Mouse (Mus musculus): ENCODE data around the gene Nutm2.
"Not testable (repeated sequence)": the region's sequence is repeated elsewhere in the genome, so short reads cannot be mapped to it uniquely, and the experiment has no call there.

Gene Nutm2

DNA sequence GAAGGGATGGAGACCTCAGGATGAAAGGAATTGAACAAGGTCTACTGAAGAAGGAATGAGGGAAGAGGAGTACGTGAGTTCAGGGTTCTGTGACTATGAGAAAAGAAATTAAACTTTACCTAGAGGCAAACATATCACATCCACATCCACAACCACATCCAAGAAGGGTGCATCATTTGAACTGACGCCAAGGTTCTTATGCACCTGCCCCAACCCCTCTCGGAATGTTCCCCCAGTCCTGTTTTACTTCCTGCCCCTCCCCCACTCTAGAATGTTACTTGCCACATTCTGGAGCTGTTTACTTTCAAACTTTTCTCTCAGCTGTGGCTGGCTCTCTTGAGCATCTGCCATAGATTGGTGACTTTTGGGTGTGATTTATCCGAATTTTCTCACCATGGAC is at the start of gene Nutm2:
Nutm2 (plus strand) TSS at position 301 of the 400 bp plus-strand sequence.
- DNase-seq (ENCODE audit: low spot score in 2 of 2) = no peak

DNA sequence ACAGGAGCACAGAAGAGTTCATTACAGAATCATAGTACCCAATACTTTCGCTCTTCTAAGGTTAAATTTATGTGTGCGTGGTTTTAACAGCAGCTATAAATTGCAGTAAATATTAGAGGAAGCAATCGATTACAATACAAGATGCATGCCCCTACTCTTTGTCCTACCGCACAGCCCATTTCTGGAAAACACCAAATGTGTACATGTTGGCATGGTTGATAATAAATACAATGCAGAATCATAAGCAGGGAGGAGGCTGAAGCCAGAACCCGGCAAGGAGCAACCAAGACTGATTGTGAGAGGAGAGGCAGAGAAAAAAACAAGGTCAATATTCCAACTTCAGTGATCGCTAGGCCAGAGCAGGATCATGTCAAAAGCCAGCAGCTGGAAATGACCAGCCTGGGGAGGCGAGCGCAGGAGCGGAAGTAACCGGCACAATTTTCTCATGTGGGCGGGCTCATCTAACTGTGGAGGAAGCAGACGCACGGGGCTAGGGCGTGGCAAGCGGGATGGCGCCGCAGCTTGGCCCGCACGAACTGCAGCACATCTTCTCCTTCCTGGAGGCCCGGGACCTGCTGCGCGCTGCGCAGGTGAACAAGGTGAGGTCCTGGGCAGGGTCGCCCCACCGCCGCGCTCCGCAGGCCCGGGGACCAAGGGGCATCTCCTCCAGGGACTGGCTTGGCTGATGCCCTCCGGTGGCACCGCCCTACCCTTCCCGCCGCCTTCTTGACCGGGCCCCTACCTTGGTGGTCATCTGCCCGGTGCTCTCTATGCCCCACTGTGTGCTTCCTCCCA is 49.5 kb upstream of the Nutm2 start, which contains the start of gene Fbxw17:
Fbxw17 (plus strand) TSS at position 476 of the 795 bp plus-strand sequence.
- peak; percentile 62 for DNase-seq (ENCODE audit: low spot score in 2 of 2)

DNA sequence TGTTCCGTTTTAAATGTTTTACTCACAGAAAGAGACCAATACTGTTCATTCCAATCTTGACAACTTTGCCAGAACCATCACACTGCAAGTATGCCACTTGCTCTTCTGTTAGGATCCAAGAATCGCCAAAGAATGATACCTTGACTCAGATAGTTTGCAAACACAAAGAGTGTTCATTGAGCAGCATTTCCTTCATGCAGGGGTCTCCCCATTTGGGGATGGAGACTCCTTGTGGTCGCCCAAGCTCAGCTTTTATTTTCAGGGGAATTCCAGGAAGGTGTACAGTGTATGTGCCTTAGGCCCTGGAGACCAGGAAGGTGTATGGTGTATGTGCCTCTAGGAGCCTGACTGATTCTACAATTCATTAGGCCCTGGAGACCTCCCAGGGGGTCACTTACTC is 48.7 kb upstream of the Nutm2 start:
- DNase-seq (ENCODE audit: low spot score in 2 of 2) = no peak

DNA sequence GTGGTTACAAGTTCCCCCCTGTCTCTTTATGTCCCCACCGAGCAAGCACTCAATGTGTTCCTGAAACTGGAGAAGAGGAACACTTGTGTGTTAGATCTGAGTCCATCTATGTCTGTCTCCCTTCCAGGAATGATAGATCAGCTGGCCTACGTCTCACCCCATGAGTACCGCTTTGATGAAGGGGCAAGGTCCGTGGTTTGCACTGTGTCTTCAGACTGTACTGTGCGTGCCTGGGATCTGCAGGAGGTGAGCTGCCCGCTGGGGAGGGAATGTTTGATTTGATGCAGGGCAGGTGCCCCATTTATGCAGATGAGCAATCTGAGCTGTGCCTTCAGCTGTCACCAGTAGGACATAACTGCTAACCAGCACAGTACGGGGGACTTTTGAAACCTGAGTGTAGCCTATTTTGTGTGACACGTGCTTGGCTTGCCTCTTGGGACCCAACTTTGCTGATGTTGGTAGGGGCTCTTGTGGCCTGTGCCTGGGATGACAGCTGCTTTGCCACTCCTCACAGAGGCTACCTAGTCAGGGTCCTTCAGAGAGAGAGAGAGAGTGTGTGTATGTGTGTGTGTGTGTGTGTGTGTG is 43.4 kb upstream of the Nutm2 start:
- DNase-seq (ENCODE audit: low spot score in 2 of 2) = no peak

DNA sequence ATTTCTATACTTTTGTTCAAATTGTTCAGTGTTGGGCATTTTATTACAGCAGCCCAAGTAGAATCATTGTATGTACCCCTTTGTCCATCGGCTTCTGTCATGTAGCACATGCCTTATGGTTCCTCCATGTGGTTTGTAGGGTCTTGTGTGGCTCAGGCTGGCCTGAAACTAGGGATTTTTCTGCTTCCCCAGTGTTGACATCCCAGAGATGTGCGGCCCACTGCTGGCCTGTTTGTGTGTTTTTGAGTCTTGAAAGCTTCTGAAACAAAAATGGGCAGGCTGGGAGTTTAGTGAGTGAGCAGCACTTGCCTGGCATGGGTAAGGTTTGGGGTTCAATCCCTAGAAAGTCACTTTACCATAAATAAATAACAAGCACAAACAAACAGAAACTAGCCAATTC is 42.6 kb upstream of the Nutm2 start:
- no peak for DNase-seq (ENCODE audit: low spot score in 2 of 2)

DNA sequence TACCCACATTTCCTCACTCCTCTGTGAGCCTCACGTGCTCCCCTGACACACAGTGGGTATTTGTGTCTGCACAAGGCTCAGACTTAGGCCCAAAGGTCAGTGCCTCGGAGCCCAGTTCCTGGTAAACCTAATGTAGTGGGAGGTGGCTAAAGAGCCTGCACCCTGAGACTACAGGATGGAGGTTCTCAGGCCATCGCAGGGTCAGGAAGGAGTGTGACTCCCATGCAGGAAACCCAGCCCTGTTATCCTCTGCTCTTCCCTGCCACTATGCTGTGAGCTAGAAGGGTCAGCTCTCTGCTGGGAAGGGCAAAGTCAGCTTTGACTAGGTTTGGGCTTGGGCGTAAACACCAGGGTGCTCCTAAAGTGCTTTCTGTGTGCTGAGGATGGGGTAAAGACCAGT is 40.4 kb upstream of the Nutm2 start:
- no peak for DNase-seq (ENCODE audit: low spot score in 2 of 2)

DNA sequence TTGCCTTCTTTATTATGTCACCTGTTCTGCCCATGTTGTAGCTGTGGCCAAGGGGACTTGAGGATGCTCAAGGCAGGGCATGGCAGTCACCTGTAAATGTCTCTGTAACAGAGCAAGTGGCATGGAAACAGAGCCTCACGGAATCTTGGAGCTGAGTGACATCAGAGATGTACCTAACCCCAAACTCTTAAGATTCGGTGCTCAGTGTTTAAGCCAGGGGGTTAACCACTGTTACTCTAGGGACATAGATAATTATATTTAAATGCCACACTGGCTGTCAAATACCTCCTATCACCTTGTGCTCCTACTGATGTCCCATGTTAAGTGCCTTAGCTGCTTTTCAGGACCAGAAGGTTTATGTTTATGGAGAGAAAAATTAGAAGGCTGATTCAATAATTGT is 23.3 kb upstream of the Nutm2 start, which contains the start of gene Gm47429:
Gm47429 (minus strand) TSS at position 101 of the 400 bp plus-strand sequence.
- no peak for DNase-seq (ENCODE audit: low spot score in 2 of 2)

DNA sequence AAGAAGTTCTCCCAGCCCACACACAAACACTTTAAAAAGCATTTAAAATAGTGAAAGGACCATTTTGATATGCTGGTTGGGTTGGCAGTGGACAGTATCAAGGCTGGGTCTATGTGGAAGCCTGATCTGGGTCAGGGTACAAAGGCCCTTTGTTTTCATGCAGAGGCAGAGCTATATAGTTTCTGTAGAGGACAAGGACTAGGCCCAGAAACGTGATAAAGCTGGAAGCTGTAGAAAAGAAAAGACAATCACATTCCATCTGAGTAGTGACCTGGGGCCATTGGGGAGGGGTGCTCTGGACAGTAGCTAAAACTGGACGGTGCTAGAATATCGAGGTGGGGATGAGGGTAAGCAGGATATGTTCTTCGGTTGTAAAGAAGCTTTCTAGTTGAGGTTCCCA is 21.8 kb upstream of the Nutm2 start:
- DNase-seq (ENCODE audit: low spot score in 2 of 2) = no peak

DNA sequence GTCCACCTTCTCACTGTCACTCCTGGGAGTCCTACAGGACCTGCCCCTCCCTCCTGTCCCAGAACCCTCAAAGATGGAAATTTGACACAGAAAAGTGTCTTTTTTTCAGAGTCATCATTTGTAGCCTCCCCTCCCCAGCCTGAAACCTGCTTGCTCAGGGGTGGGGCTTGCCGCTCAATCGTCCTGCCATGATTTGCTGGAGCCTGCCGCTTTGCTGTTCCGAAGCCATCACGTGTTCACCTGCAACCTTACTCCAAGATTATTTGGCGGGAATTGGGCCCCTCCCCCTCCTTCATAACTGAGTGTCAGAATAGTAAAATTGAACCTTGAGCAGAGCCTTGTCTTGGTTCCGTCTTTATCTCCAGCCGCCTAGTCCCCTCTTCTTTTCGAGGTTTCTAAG is 14.8 kb upstream of the Nutm2 start:
- DNase-seq (ENCODE audit: low spot score in 2 of 2) = not testable (repeated sequence)

DNA sequence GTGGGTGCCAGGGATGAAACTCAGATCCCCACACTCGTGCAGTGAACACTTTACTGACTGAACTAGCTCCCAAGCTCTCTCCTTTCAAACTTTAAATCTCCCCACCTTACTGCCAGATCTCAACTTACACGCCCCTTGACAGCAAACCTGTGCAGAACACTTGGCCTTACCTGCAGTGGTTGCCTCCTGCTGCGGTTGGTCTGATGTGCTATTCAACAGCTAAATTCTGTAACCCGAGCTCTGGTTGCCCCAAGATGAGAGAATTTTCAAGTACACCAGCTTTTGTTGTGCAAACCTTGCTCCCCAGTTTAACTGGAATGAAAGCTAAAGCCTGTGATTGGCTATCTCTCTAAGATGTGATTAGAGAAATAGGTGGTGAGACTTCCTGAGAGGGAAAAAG is 13.7 kb upstream of the Nutm2 start:
- DNase-seq (ENCODE audit: low spot score in 2 of 2) = no peak

DNA sequence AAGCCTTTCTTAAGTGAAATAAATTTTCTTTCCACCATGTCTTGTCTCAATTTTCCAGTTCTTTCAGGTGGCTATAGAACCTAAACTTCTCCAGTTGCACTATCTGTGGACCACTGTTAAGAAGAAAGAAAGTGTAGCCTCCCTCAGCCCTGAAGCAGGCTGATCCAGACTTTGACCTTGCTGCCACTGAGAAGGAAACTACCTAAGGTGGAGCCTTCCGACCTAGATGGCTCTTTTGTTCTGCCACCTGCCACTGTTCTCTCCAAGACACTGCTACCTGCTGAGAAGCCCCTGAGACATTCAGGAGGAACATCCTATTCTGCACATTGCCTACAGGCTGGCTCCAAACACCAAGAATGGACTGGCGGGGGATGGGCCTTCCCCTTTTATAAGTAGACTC is 6.7 kb upstream of the Nutm2 start:
- not testable (repeated sequence) for DNase-seq (ENCODE audit: low spot score in 2 of 2)

DNA sequence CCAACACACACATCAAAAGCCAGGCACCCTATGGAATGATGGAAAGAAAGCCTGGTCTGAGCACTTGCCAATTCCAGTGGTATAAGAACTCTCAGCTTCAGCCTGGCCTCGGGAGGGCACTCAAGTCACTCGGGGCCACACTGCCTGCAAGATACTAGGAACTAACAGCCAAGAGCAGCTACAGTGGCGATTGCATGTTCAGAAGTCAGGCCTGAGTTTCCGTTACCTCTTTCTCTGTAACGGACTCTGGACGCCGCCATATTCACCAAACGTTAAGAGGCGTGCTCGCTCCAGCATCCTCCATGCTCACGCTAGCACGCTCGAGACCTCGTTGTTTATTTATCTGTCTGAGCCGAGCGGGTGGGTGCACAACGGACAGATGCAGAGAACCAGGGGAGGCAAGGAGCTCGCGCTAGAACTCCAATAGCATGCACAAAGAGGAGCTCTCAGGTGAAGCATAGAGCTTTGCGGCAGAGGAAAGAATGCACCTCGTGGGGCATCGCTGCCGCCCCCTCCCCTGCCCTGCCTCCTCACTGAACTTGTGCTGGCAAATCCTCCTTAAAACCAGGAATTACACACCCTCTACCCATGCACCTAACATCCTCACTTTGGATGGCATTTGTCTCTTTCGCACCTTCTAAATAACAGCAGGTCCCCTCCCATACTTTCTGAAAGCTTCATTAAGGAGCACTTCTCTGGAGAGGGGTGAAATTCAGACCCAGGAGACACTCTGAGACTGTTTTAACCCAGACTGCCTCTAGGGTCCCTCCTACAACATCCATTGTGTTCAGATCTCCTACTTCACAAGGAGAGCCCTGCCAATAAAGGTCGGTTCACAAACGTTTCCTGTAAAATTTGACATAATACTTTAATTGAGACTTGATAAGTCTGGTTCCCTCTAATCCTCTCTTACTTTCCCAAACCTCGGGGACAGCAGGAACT is 2.2 kb upstream of the Nutm2 start:
- DNase-seq (ENCODE audit: low spot score in 2 of 2) = no peak

DNA sequence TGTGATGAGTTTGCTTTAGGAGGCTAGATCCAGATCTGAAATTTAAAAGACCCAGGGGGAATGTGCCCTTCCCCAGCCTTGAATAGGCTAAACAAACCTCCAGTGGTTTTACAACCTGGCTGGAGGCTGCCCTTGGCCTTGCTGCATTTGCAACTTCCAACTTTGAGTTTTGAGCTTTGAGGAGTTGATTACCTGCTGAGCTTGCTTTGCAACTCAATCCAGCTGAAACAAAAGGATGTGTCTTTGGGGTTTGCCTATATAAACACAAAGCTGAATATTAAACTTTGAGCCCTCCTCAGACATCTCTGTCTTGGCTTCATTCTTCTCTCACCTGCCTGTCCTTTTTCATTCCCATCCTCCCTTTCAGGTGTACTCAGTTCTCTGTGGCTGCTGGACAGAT is 21.4 kb downstream of the Nutm2 start:
- not testable (repeated sequence) for DNase-seq (ENCODE audit: low spot score in 2 of 2)

DNA sequence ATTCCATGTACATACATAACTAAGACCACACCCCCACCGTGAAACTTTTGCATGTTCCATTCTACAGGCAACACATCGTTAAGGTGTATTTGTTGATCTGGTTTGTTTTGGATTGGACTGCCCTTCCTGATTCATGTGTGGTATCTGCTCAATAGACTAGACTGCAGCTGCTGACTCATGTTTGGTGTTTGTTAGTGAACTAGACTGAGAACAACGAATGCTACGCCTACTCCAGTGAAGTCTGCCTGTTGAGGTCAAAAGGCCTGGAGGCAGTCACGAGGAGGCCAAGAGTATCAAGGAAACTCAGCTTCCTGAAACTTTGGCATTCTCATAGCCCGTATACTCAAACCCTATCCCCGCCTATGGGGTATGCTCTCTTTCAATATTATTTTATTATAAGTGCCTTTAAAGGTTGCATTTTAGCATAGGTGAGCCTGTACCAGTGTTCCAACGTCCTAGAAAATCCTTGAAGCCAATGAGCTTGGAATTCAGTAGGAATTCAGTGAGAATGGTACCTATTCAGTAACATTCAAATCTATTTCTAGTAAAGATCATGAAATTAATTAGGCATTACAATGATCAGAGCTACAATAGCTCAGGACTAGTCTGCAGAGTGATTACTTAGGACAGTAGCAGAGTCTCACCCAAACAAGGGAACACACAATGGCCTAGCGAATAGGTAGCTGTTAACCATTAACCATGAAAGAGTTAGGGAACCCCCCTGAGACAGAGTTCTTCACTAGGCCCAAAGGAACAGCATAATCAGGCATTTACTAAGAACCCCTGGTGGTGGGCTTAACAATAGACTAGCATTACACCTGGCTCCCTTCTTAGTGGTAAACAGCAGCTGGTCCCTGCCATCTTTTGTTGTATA is 43.6 kb downstream of the Nutm2 start:
- not testable (repeated sequence) for DNase-seq (ENCODE audit: low spot score in 2 of 2)

Data from urinary bladder, adult 18-20 months (tissue).